Mouse (Mus musculus): Measurements from ENCODE around the gene Cenpf. TPM values are rescaled to one million over a fixed set of nuclear protein-coding genes. Genes with fewer than 3 reads are reported as not detected.

Cenpf gene
- polyA plus RNA-seq, 1 experiment = 3.7 TPM

DNA sequence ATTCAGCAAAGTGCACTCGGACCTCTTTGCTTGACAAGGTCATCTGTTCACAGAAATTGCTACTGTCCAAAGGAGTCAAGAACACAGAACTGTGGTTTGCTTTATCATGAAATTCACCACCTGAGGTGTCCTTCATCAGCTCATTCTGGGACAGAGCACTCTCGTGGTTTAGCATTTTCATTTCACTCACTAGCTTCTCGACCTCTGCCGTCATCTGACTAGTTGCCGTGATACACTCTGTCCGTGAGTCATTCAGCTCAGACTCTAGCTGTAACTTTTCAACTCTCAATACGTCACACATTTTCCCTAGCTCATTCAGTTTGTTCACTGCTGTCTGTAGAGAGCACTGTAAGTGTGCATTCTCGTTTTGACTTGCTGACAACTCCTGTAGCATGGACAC is 30.5 kb downstream of the Cenpf start:
- Histone ChIP-seq H3K9me3 (ENCODE audit: control insufficient read depth, low read length) (no peaks in the 10 kb centered on the region), H3K4me1 (ENCODE audit: control insufficient read depth) (no peaks in the 10 kb centered on the region), H3K27me3 (ENCODE audit: control insufficient read depth) (no peaks in the 10 kb centered on the region), H3K4me3 (replicated peaks) (no peak overlapping the region), H3K36me3 (ENCODE audit: control insufficient read depth) (peaks cover 97% of the 10 kb centered on the region)
- TF ChIP-seq TAL1 (IDR thresholded peaks at IDR 0.05; ENCODE audit: low read length) (no peak), GATA1 (IDR thresholded peaks at IDR 0.05; ENCODE audit: low read length) (no peak)

- H3K4me1 ChIP-seq (ENCODE audit: control insufficient read depth) = no peaks in the 10 kb centered on the region
- no peak overlapping the region for H3K4me3 ChIP-seq (replicated peaks)
- H3K9me3 ChIP-seq (ENCODE audit: control insufficient read depth, low read length) = no peaks in the 10 kb centered on the region
- H3K36me3 ChIP-seq (ENCODE audit: control insufficient read depth) = peaks cover 99% of the 10 kb centered on the region
- TF ChIP-seq GATA1 (IDR thresholded peaks at IDR 0.05; ENCODE audit: low read length) (no peak), TAL1 (IDR thresholded peaks at IDR 0.05; ENCODE audit: low read length) (no peak)
- H3K27me3 ChIP-seq (ENCODE audit: control insufficient read depth) = no peaks in the 10 kb centered on the region
Observed at GRCm38 (mm10) chr1:189653746-189654145, 34.1 kb downstream of the Cenpf start.

GRCm38 (mm10) chr1:189646597-189646996 is 41.3 kb downstream of the Cenpf start:
- peaks cover 99% of the 10 kb centered on the region for H3K36me3 ChIP-seq (ENCODE audit: control insufficient read depth)
- no peaks in the 10 kb centered on the region for H3K27me3 ChIP-seq (ENCODE audit: control insufficient read depth)
- H3K4me1 ChIP-seq (ENCODE audit: control insufficient read depth) = no peaks in the 10 kb centered on the region
- H3K4me3 ChIP-seq (replicated peaks) = no peak overlapping the region
- H3K9me3 ChIP-seq (ENCODE audit: control insufficient read depth, low read length) = no peaks in the 10 kb centered on the region
- TF ChIP-seq TAL1 (IDR thresholded peaks at IDR 0.05; ENCODE audit: low read length) (no peak), GATA1 (IDR thresholded peaks at IDR 0.05; ENCODE audit: low read length) (no peak)

GRCm38 (mm10) chr1:189645371-189645770 is 42.5 kb downstream of the Cenpf start:
- Histone ChIP-seq H3K4me3 (replicated peaks) (no peak overlapping the region), H3K4me1 (ENCODE audit: control insufficient read depth) (no peaks in the 10 kb centered on the region), H3K27me3 (ENCODE audit: control insufficient read depth) (no peaks in the 10 kb centered on the region), H3K36me3 (ENCODE audit: control insufficient read depth) (peaks cover 98% of the 10 kb centered on the region), H3K9me3 (ENCODE audit: control insufficient read depth, low read length) (no peaks in the 10 kb centered on the region)
- TF ChIP-seq GATA1 (IDR thresholded peaks at IDR 0.05; ENCODE audit: low read length) (no peak), TAL1 (IDR thresholded peaks at IDR 0.05; ENCODE audit: low read length) (no peak)

GRCm38 (mm10) chr1:189644700-189645345 is 43.1 kb downstream of the Cenpf start:
- H3K36me3 ChIP-seq (ENCODE audit: control insufficient read depth) = peaks cover 99% of the 10 kb centered on the region
- H3K27me3 ChIP-seq (ENCODE audit: control insufficient read depth) = no peaks in the 10 kb centered on the region
- no peaks in the 10 kb centered on the region for H3K4me1 ChIP-seq (ENCODE audit: control insufficient read depth)

DNA sequence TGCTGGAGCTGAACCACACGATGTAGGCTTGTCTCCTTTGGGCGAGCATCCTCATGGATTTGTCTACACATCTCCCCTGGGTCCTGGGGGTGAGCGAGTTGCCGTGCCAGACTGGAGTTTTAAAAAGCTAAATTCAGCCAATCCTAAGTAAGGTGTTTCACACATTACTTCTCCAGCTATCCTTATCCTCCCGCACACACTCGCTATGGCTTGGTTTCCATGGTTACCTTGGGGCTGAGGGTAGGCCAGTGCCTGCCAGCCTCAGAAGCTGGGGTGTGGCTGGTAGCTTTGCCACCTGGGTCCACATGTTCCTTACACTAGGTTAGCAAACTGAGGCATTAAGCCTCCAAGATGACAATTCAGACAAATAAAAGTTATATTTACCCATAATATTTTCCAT is 48.3 kb downstream of the Cenpf start:
- H3K36me3 ChIP-seq (ENCODE audit: control insufficient read depth) = peaks cover 64% of the 10 kb centered on the region
- H3K4me1 ChIP-seq (ENCODE audit: control insufficient read depth) = peaks cover 4% of the 10 kb centered on the region; the same call in 1 of the 2 replicates
- no peaks in the 10 kb centered on the region for H3K27me3 ChIP-seq (ENCODE audit: control insufficient read depth)
- H3K9me3 ChIP-seq (ENCODE audit: control insufficient read depth, low read length) = no peaks in the 10 kb centered on the region
- TF ChIP-seq GATA1 (IDR thresholded peaks at IDR 0.05; ENCODE audit: low read length) = no peak
- no peak for TF ChIP-seq TAL1 (IDR thresholded peaks at IDR 0.05; ENCODE audit: low read length)
- no peak overlapping the region for H3K4me3 ChIP-seq (replicated peaks)

More at GRCm38 (mm10) chr1:189644700-189645345, 43.1 kb downstream of the Cenpf start:
- TF ChIP-seq GATA1 (IDR thresholded peaks at IDR 0.05; ENCODE audit: low read length) (no peak), TAL1 (IDR thresholded peaks at IDR 0.05; ENCODE audit: low read length) (no peak)
- H3K9me3 ChIP-seq (ENCODE audit: control insufficient read depth, low read length) = no peaks in the 10 kb centered on the region
- H3K4me3 ChIP-seq (replicated peaks) = no peak overlapping the region

DNA sequence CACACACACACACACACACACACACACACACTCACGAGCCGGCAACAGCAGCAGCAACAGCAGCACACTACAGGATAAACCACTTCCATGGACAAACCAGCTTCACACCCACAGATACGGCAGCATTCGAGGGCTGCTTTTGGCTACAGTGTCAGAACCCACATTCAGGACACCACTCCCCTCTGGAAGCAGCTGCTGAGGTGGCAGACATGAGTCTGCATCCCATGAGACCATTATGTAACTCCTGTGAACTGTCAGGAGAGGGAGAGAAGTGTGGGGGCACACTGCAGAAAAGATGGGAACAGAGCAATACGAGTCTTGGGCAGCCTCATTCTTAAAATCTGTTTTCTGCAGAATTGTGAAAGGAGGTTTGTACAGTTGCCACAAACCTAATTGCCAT is 54.1 kb downstream of the Cenpf start:
- Histone ChIP-seq H3K9me3 (ENCODE audit: control insufficient read depth, low read length) (no peaks in the 10 kb centered on the region), H3K4me3 (replicated peaks) (no peak overlapping the region), H3K36me3 (ENCODE audit: control insufficient read depth) (peaks cover 7% of the 10 kb centered on the region), H3K4me1 (ENCODE audit: control insufficient read depth) (no peaks in the 10 kb centered on the region), H3K27me3 (ENCODE audit: control insufficient read depth) (no peaks in the 10 kb centered on the region)
- TF ChIP-seq GATA1 (IDR thresholded peaks at IDR 0.05; ENCODE audit: low read length) (no peak), TAL1 (IDR thresholded peaks at IDR 0.05; ENCODE audit: low read length) (no peak)

- H3K4me3 ChIP-seq (replicated peaks) = no peak overlapping the region
- H3K4me1 ChIP-seq (ENCODE audit: control insufficient read depth) = no peaks in the 10 kb centered on the region
- H3K36me3 ChIP-seq (ENCODE audit: control insufficient read depth) = no peaks in the 10 kb centered on the region
- no peaks in the 10 kb centered on the region for H3K27me3 ChIP-seq (ENCODE audit: control insufficient read depth)
- no peaks in the 10 kb centered on the region for H3K9me3 ChIP-seq (ENCODE audit: control insufficient read depth, low read length)
- TF ChIP-seq GATA1 (IDR thresholded peaks at IDR 0.05; ENCODE audit: low read length) (no peak), TAL1 (IDR thresholded peaks at IDR 0.05; ENCODE audit: low read length) (no peak)
Observed at GRCm38 (mm10) chr1:189631906-189632675, 55.8 kb downstream of the Cenpf start.

GRCm38 (mm10) chr1:189630026-189630425 is 57.9 kb downstream of the Cenpf start:
- Histone ChIP-seq H3K9me3 (ENCODE audit: control insufficient read depth, low read length) (no peaks in the 10 kb centered on the region), H3K4me3 (replicated peaks) (no peak overlapping the region), H3K4me1 (ENCODE audit: control insufficient read depth) (no peaks in the 10 kb centered on the region), H3K27me3 (ENCODE audit: control insufficient read depth) (no peaks in the 10 kb centered on the region), H3K36me3 (ENCODE audit: control insufficient read depth) (no peaks in the 10 kb centered on the region)
- TF ChIP-seq GATA1 (IDR thresholded peaks at IDR 0.05; ENCODE audit: low read length) (no peak), TAL1 (IDR thresholded peaks at IDR 0.05; ENCODE audit: low read length) (no peak)
